Mouse (Mus musculus) bone marrow macrophage, adult 2 months (primary cell): ENCODE data around the gene Klhl31.

ENCODE experiments used
- CTCF ChIP-seq: IDR thresholded peaks from 2 replicates; pipeline ENCODE4 v1.5.1; 2012; ENCODE audit warnings: low read depth, mild to moderate bottlenecking, low read length, moderate library complexity
- POLR2A ChIP-seq: IDR thresholded peaks from 2 replicates; pipeline ENCODE4 v1.6.1; 2012; ENCODE audit warnings: mild to moderate bottlenecking, low read depth, low read length, borderline replicate concordance

GRCm38 (mm10) chr9:77693405-77693804, 57.1 kb downstream of the Klhl31 start:
- TF ChIP-seq CTCF (no peak), POLR2A (no peak)
